Mouse (Mus musculus): ENCODE measurements at regions not wholly inside any gene's neighbourhood (a gene's known extent, or its start where the extent isn't known, plus 50 kb on each side); places are given as distances from the start of the nearest gene placed in this dataset.

DNA sequence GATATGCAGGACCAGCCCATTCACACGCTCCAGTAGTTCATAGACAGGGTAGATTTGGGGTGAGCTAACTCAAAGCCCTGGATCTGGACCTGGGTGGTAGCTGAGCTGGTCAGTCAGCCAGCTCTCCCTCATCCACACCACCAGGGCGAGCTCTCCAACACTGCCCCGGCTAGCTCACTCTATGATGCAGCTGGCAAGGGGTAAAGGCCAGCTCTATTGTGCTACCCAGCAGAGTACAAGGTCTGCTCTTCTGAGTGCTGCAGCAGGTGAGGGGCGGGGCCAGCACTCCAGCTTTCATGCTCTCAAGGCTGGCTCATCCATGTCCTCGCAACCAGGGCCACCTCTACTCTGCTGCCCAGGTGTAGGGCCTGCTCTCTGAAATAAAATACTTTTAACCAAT, 227.5 kb upstream of the Pbx1 start:
- Histone ChIP-seq H3K4me3 (ENCODE audit: control insufficient read depth in 1 of 2, insufficient read depth in 1 of 2, low read depth in 2 of 2, low read length in 2 of 2) (no peak overlapping the region), H3K27ac (ENCODE audit: control insufficient read depth, low read depth, low read length) (no peak overlapping the region), H3K79me2 (ENCODE audit: control insufficient read depth, insufficient read depth, low read length, poor library complexity) (no peaks in the 10 kb centered on the region), H3K9me3 (replicated peaks; ENCODE audit: insufficient read depth, low read length) (no peaks in the 10 kb centered on the region; the same call in 1 of the 2 replicates), H3K36me3 (ENCODE audit: control insufficient read depth in 1 of 2, insufficient read depth in 2 of 2, low read length in 2 of 2) (no peaks in the 10 kb centered on the region), H3K9ac (ENCODE audit: control insufficient read depth, low read depth, low read length, poor library complexity, severe bottlenecking) (no peak overlapping the region), H3K27me3 (ENCODE audit: control insufficient read depth in 1 of 2, insufficient read depth in 2 of 2, low read length in 2 of 2) (no peaks in the 10 kb centered on the region), H3K4me1 (ENCODE audit: control insufficient read depth in 1 of 2, insufficient read depth in 2 of 2, low read length in 2 of 2) (no peaks in the 10 kb centered on the region)
- no peak for DNase-seq (ENCODE audit: low read depth, low spot score)
- TF ChIP-seq MAX (IDR thresholded peaks at IDR 0.05; ENCODE audit: low read length): no peak
- no peak for TF ChIP-seq NRF1 (IDR thresholded peaks at IDR 0.05; ENCODE audit: insufficient read depth, low read depth, low read length, poor library complexity, severe bottlenecking)
- no peak for TF ChIP-seq GATA1 (IDR thresholded peaks at IDR 0.05; ENCODE audit: low read depth, low read length)
- TF ChIP-seq KAT2A (conservative IDR thresholded peaks at IDR 0.05; ENCODE audit: low read depth, low read length): no peak
- no peak for TF ChIP-seq SMC3 (IDR thresholded peaks at IDR 0.05; ENCODE audit: low read depth, low read length)
- TF ChIP-seq ELF1 (IDR thresholded peaks at IDR 0.05; ENCODE audit: low read depth, low read length): no peak
- TF ChIP-seq TCF12 (IDR thresholded peaks at IDR 0.05; ENCODE audit: low read depth, low read length): no peak
- no peak for TF ChIP-seq MAZ (IDR thresholded peaks at IDR 0.05; ENCODE audit: low read depth, low read length)
- TF ChIP-seq CHD2 (IDR thresholded peaks at IDR 0.05; ENCODE audit: low read length): no peak
- no peak for TF ChIP-seq MXI1 (IDR thresholded peaks at IDR 0.05; ENCODE audit: low read depth, low read length)
- TF ChIP-seq EP300 (IDR thresholded peaks at IDR 0.05; ENCODE audit: low read depth in 1 of 2, low read length in 2 of 2): no peak
- TF ChIP-seq NELFE (IDR thresholded peaks at IDR 0.05; ENCODE audit: low read depth, low read length): no peak
- no peak for TF ChIP-seq GABPA (IDR thresholded peaks at IDR 0.05; ENCODE audit: low read depth, low read length)

DNA sequence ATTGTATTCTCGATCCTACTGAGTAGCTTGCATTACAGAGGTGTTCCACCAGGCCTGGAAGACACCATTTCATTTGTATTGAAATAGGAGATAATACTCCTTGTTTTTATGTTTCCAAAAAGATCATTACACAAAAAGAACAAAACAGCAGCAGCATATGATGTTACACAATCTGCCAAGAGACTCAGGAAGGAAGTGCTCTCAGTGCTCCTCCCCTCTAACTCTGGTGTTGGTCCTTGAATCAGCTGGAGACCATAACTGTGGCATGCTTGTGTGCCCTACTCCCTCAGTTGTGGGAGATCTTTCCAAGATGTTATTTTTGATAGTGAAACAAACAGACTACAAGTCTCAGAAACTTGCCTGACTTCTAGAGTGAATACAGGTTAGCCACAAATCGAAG, 200.8 kb upstream of the Pbx1 start:
- H3K27ac ChIP-seq (ENCODE audit: control insufficient read depth, low read depth, low read length): no peak overlapping the region
- H3K4me1 ChIP-seq (ENCODE audit: control insufficient read depth in 1 of 2, insufficient read depth in 2 of 2, low read length in 2 of 2): no peaks in the 10 kb centered on the region
- H3K79me2 ChIP-seq (ENCODE audit: control insufficient read depth, insufficient read depth, low read length, poor library complexity): no peaks in the 10 kb centered on the region
- no peak for DNase-seq (ENCODE audit: low read depth, low spot score)
- no peak overlapping the region for H3K9ac ChIP-seq (ENCODE audit: control insufficient read depth, low read depth, low read length, poor library complexity, severe bottlenecking)
- no peaks in the 10 kb centered on the region for H3K27me3 ChIP-seq (ENCODE audit: control insufficient read depth in 1 of 2, insufficient read depth in 2 of 2, low read length in 2 of 2)
- TF ChIP-seq NRF1 (IDR thresholded peaks at IDR 0.05; ENCODE audit: insufficient read depth, low read depth, low read length, poor library complexity, severe bottlenecking) (no peak), BHLHE40 (IDR thresholded peaks at IDR 0.05; ENCODE audit: borderline replicate concordance, low read depth, low read length) (no peak), SMC3 (IDR thresholded peaks at IDR 0.05; ENCODE audit: low read depth, low read length) (no peak), MEF2A (IDR thresholded peaks at IDR 0.05; ENCODE audit: extremely low read depth, insufficient replicate concordance, low read depth, low read length, poor library complexity, severe bottlenecking) (no peak), CHD2 (IDR thresholded peaks at IDR 0.05; ENCODE audit: low read length) (no peak), TAL1 (IDR thresholded peaks at IDR 0.05; ENCODE audit: low read length) (no peak), USF1 (IDR thresholded peaks at IDR 0.05; ENCODE audit: low read depth, low read length) (no peak), GABPA (IDR thresholded peaks at IDR 0.05; ENCODE audit: low read depth, low read length) (no peak), GATA1 (IDR thresholded peaks at IDR 0.05; ENCODE audit: low read depth, low read length) (no peak), CHD1 (IDR thresholded peaks at IDR 0.05; ENCODE audit: low read depth, low read length) (no peak), KAT2A (conservative IDR thresholded peaks at IDR 0.05; ENCODE audit: low read depth, low read length) (no peak)
- no peaks in the 10 kb centered on the region for H3K9me3 ChIP-seq (replicated peaks; ENCODE audit: insufficient read depth, low read length)
- no peaks in the 10 kb centered on the region for H3K36me3 ChIP-seq (ENCODE audit: control insufficient read depth in 1 of 2, insufficient read depth in 2 of 2, low read length in 2 of 2)
- no peak overlapping the region for H3K4me3 ChIP-seq (ENCODE audit: control insufficient read depth in 1 of 2, insufficient read depth in 1 of 2, low read depth in 2 of 2, low read length in 2 of 2)

Data from MEL (cell line).